Mouse (Mus musculus) naive thymus-derived CD4-positive, alpha-beta T cell, adult 2 months (primary cell): ENCODE results near the gene Rhbdd1.

Experiments used
- DNase-seq: peaks from one replicate; pipeline ENCODE4 v3.0.0-alpha.2; 2011; ENCODE audit warnings: low read depth

Gene Rhbdd1

GRCm38 (mm10) chr1:82364468-82364867 is 48.2 kb downstream of the Rhbdd1 start:
- no peak for DNase-seq

- DNase-seq: no peak
Measured at GRCm38 (mm10) chr1:82371636-82372428, 55.6 kb downstream of the Rhbdd1 start.

- DNase-seq: no peak
Measured at GRCm38 (mm10) chr1:82373924-82374323, 57.7 kb downstream of the Rhbdd1 start.

- DNase-seq: no peak
Measured at GRCm38 (mm10) chr1:82374831-82375358, 58.6 kb downstream of the Rhbdd1 start.

GRCm38 (mm10) chr1:82375452-82375851 is 59.2 kb downstream of the Rhbdd1 start:
- DNase-seq: no peak

- DNase-seq: no peak
Measured at GRCm38 (mm10) chr1:82381946-82382345, 65.7 kb downstream of the Rhbdd1 start.

GRCm38 (mm10) chr1:82384106-82384505 is 67.9 kb downstream of the Rhbdd1 start:
- no peak for DNase-seq

- DNase-seq: no peak
Measured at GRCm38 (mm10) chr1:82385054-82385453, 68.8 kb downstream of the Rhbdd1 start.

- DNase-seq: no peak
Measured at GRCm38 (mm10) chr1:82385827-82386230, 69.6 kb downstream of the Rhbdd1 start.

GRCm38 (mm10) chr1:82386814-82387771 is 70.8 kb downstream of the Rhbdd1 start:
- no peak for DNase-seq

- no peak for DNase-seq
Measured at GRCm38 (mm10) chr1:82389371-82389770, 73.1 kb downstream of the Rhbdd1 start.

- no peak for DNase-seq
Measured at GRCm38 (mm10) chr1:82395371-82395770, 79.1 kb downstream of the Rhbdd1 start.

GRCm38 (mm10) chr1:82407786-82408185 is 91.5 kb downstream of the Rhbdd1 start:
- DNase-seq: no peak

GRCm38 (mm10) chr1:82409271-82409670 is 93.0 kb downstream of the Rhbdd1 start:
- DNase-seq: no peak

GRCm38 (mm10) chr1:82410548-82410947 is 94.3 kb downstream of the Rhbdd1 start:
- no peak for DNase-seq

- DNase-seq: no peak
Measured at GRCm38 (mm10) chr1:82411521-82411920, 95.3 kb downstream of the Rhbdd1 start.

- DNase-seq: no peak
Measured at GRCm38 (mm10) chr1:82412085-82412484, 95.8 kb downstream of the Rhbdd1 start.

GRCm38 (mm10) chr1:82414434-82415045 is 98.3 kb downstream of the Rhbdd1 start:
- DNase-seq: no peak

- no peak for DNase-seq
Measured at GRCm38 (mm10) chr1:82415641-82416040, 99.4 kb downstream of the Rhbdd1 start.

- DNase-seq: no peak
Measured at GRCm38 (mm10) chr1:82427729-82428128, 111.5 kb downstream of the Rhbdd1 start.

- DNase-seq: peak; percentile 3
Measured at GRCm38 (mm10) chr1:82429061-82429460, 112.8 kb downstream of the Rhbdd1 start.
